Mouse (Mus musculus) bone marrow macrophage, adult 2 months (primary cell): ENCODE results near the gene Zmynd8.

ENCODE experiments used
- CTCF ChIP-seq: IDR thresholded peaks from 2 replicates; pipeline ENCODE4 v1.5.1; 2012; ENCODE audit warnings: low read depth, mild to moderate bottlenecking, low read length, moderate library complexity
- POLR2A ChIP-seq: IDR thresholded peaks from 2 replicates; pipeline ENCODE4 v1.6.1; 2012; ENCODE audit warnings: mild to moderate bottlenecking, low read depth, low read length, borderline replicate concordance

DNA sequence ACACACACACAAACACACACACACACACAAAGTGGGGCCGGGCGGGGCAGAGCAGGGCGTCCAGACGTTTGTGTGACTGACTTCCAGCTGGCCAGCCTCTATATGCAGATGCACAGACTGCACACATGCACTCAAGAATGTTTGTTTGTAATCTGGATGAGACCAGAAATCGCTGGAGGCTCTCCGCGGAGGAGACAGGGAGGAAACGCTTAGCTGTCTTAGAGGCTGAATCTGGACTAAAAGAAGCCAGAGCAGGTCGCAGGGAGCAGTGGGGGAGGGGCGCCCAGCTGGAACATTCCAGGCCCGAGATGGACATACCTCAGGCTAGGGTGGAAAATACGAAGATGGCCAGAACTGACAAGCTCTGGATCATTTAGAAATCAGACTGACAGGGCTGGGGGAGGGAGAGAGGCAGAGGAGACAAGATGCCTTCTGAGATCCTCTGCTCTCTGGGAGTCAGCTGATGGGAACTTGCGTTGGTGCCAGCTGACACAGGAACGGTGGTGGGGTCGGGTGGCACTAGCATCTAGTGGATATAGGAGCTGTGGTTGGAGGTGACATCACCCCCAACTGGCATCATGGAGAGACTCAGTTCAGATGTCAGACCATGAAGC lies 7.6 kb upstream of the Zmynd8 start:
- no peak for TF ChIP-seq CTCF
- TF ChIP-seq POLR2A, result no peak
